Mouse (Mus musculus): ENCODE measurements at regions not wholly inside any gene's neighbourhood (a gene's known extent, or its start where the extent isn't known, plus 50 kb on each side); places are given as distances from the start of the nearest gene placed in this dataset.

- in situ Hi-C loops (cut with MboI, MseI), result no loop called here
Measured at GRCm38 (mm10) chr16:76082465-76082864, 60.4 kb upstream of the Samsn1 start.

- in situ Hi-C loops (cut with MboI, MseI), result no loop called here
Measured at GRCm38 (mm10) chr16:76079761-76080502, 57.9 kb upstream of the Samsn1 start.

GRCm38 (mm10) chr16:76078219-76078618 is 56.1 kb upstream of the Samsn1 start:
- in situ Hi-C loops (cut with MboI, MseI), result no loop called here

GRCm38 (mm10) chr16:76076231-76076630 is 54.1 kb upstream of the Samsn1 start:
- in situ Hi-C loops (cut with MboI, MseI), result no loop called here
